Mouse (Mus musculus) hindbrain, embryonic 10.5 days (tissue): ENCODE results near the gene Gm29049. TPM values are rescaled to one million over a fixed set of nuclear protein-coding genes. Genes with fewer than 3 reads are reported as not detected.
"Not testable (repeated sequence)": the region's sequence is repeated elsewhere in the genome, so short reads cannot be mapped to it uniquely, and the experiment has no call there.

Source experiments
- DNase-seq: peaks from one replicate; pipeline ENCODE4 v3.0.0-alpha.2; 2017; ENCODE audit warnings: low spot score
- H3K27ac ChIP-seq: fragments of 300-500 bp; sonication (generic); 2 replicates; pipeline ENCODE4 v1.5.1; 2016; ENCODE audit warnings: mild to moderate bottlenecking, moderate library complexity
- H3K27me3 ChIP-seq: fragments of 300-500 bp; sonication (generic); 2 replicates; pipeline ENCODE4 v1.6.1; 2016; ENCODE audit warnings: mild to moderate bottlenecking; ENCODE audit not compliant: poor library complexity, insufficient read depth, severe bottlenecking
- H3K36me3 ChIP-seq: fragments of 300-500 bp; sonication (generic); 2 replicates; pipeline ENCODE4 v1.6.1; 2016; ENCODE audit warnings: mild to moderate bottlenecking, moderate library complexity
- H3K4me1 ChIP-seq: fragments of 300-500 bp; sonication (generic); replicated peaks from 2 replicates; pipeline ENCODE4 v1.6.1; 2016; ENCODE audit warnings: mild to moderate bottlenecking
- H3K4me3 ChIP-seq: fragments of 300-500 bp; sonication (generic); 2 replicates; pipeline ENCODE4 v1.5.1; 2016; ENCODE audit warnings: mild to moderate bottlenecking, moderate library complexity
- H3K9me3 ChIP-seq: fragments of 300-500 bp; sonication (generic); 2 replicates; pipeline ENCODE4 v1.6.1; 2016; ENCODE audit warnings: mild to moderate bottlenecking, moderate library complexity
- WGBS: fragments of 180-500 bp; shearing (Covaris S2); methylation state at CpG from one replicate; pipeline ENCODE4 v1.1.7; 2016; 5-methylcytosine and 5-hydroxymethylcytosine counted together
- polyA plus RNA-seq: library from polyadenylated mRNA; unstranded; fragments of >200 nt; fragmentation: Nextera tagmentation; extraction: Ambion mirVana; gene quantifications from 2 replicates; pipeline ENCODE4 v1.2.1, GENCODE M21; 2016

Gm29049 gene
- polyA plus RNA-seq, result not detected in 2 replicates

GRCm38 (mm10) chrY:7997068-7997467 lies at the start of gene Gm29049:
Gene Gm29049 (minus strand): TSS chrY:7997168.
- not testable (repeated sequence) for DNase-seq, H3K4me3 ChIP-seq, H3K9me3 ChIP-seq, H3K27ac ChIP-seq, H3K27me3 ChIP-seq, H3K36me3 ChIP-seq, H3K4me1 ChIP-seq
- 44% methylated on average over 2 of the region's 3 CpGs for WGBS

Other genes starting within 250 kb of the Gm29049 start
- not detected in 2 replicates for gene Gm20825, start 74.3 kb upstream of the Gm29049 start, polyA plus RNA-seq